Mouse (Mus musculus): ENCODE measurements around the gene Gm2026.
"Not testable (repeated sequence)": the region's sequence is repeated elsewhere in the genome, so short reads cannot be mapped to it uniquely, and the experiment has no call there.

The Gm2026 gene

DNA sequence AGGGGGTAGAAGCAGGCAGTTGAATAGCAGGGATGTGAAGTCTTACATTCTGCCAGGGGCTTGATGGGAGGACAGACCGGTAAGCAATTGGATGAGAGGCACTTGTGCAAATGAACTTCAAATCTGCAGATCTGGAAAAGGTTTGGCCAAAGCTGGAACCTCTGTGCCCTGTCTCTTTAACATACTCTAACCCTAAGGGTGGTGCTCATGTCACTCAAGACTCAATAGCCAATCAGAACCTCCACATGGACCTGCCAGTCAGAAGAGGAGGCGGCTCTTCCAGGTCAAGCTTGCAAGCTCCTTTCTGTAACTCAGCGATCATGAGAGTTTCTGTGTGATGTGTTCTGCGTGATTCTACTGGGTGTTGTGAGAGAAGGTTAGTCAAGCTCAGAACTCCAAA lies at the start of gene Gm2026:
Gene Gm2026, plus strand, starts transcription at position 301 of the 400 bp plus-strand sequence.
- not testable (repeated sequence) for DNase-seq (ENCODE audit: extremely low read depth, insufficient read length, low spot score)

DNA sequence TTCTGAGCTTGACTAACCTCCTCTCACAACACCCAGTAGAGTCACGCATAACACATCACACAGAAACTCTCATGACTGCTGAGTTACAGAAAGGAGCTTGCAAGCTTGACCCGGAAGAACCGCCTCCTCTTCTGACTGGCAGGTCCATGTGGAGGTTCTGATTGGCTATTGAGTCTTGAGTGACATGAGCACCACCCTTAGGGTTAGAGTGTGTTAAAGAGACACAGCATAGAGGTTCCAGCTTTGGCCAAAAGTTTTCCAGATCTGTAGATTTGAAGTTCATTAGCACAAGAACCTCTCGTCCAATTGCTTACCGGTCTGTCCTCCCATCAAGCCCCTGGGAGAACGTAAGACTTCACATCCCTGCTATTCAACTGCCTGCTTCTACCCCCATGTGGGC lies 34.1 kb upstream of the Gm2026 start, which contains the start of gene Zfp966:
Gene Zfp966, minus strand, starts transcription at position 101 of the 400 bp plus-strand sequence.
- DNase-seq (ENCODE audit: extremely low read depth, insufficient read length, low spot score), result not testable (repeated sequence)

All from 3134 (cell line).